Mouse (Mus musculus): Measurements from ENCODE around the gene Rdh9.
"Not testable (repeated sequence)": the region's sequence is repeated elsewhere in the genome, so short reads cannot be mapped to it uniquely, and the experiment has no call there.

Rdh9 gene

DNA sequence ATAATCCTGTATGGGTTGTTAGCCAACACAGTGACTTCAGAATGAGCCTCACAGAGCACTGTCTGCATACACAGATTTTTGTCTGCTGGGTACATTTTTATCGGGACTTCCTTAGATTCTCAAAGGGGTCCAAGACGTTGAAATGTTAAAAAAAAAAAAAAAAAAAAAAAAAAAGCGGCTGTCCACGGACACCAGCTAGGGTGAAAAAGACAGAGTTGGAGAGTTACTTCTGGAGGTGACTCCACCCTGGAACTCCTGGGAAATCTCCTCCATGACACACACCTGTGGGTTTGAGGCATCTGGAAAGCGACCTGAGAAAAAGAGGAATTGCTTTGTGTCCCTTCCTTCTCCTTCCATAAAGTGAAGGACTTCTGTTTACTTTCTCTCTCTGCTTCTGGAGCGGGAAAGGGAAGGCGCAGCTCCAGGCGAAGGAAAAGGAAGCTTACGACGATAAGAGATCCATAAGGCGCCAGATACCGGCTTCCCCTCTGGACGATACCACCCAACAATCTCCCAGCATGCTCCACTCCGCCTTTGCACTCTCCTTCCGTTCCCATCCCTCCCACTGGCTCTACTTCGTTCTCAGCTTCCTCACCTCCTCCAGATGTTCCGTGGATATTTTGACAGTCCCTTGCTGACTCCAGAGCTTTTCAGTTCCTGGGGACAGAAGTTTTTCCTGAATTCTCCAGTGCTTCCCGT lies 20.3 kb upstream of the Rdh9 start:
- DNase-seq (ENCODE audit: low read depth in 2 of 2, low spot score in 2 of 2), result no peak

DNA sequence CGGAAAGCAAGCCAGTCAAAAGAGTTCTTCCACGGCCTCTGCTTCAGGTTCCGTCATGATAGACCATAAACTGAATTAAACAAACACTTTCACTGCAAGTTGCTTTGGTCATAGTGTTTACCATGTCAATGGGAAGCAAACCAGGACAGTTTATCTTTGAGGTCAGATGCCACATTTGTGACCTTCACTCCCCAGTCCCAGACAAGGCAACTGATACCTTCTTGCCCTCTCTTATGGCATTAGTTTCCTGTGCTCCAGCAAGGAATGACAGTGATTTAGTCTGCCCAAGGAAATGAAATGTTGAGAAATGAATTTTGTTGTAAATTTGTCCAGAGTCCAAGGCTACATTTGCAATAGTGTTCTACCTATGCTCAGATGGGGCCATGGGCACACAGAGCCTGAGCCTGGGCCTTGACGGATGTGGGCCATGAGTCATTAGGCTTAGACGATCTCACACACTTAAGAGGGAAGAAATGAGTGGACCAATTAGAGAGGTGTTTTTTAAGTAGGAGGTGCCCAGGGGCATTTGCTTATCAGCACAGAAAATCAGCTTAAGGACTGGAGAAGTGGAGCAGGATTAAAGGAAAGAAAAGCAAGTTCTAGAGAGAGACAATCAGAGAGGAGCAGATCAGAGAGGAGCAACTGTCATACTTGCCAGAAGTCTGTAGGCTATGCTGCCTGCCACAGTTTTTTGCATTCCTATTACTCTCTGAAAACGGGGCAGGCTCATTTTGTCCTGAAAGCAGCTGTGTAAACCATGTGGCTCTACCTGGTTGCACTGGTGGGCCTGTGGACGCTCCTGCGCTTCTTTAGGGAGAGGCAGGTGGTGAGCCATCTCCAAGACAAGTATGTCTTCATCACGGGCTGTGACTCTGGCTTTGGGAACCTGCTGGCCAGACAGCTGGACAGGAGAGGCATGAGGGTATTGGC lies 16.7 kb upstream of the Rdh9 start, which contains the start of the genes Rdh1 and Rdh16f1:
TSS of gene Rdh1 (plus strand) at position 541 of the 930 bp plus-strand sequence.
TSS of gene Rdh16f1 (plus strand) at position 607 of the 930 bp plus-strand sequence.
- DNase-seq (ENCODE audit: low read depth in 2 of 2, low spot score in 2 of 2), result no peak

- DNase-seq (ENCODE audit: low read depth in 2 of 2, low spot score in 2 of 2), result not testable (repeated sequence)
Measured at GRCm38 (mm10) chr10:127762926-127763325, 13.3 kb upstream of the Rdh9 start.

DNA sequence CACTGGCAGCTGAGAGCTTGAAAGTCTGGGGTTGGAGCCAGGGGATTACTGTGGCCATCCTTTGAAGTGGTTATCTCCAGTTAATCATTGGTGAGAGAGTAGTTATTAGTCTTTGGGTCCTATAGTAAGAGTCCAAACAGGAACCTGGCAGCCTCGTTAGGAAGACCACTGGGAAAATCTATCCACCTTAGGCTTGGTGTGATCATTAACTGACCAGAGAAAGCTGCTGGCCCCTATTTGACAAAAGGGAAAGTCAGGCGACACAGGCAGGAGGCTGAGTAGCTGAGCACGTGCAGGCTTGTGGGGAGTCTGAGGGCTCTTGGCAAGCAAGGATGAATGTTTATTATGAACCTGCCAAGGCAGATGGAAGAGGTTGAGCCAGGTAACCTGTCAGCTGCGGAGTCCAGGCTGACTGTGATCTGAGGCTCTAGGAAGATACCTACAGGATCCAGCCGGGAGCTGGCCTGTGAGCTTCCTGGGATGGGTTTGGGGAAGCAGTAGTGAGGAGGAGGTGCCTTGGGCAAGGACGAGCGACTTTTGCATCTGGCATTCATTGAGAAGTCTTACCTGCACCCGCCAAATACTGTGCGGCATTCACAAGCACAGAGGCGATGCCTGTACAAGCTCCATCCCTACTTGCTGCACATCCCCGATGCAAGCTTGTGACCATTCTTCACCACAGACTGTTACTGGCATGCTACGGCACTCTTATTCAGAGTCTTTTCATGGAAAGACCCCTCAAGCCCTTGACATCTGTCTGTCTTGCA lies 12.1 kb upstream of the Rdh9 start:
- DNase-seq (ENCODE audit: low read depth in 2 of 2, low spot score in 2 of 2), result no peak

GRCm38 (mm10) chr10:127766564-127766963 lies 9.6 kb upstream of the Rdh9 start:
- DNase-seq (ENCODE audit: low read depth in 2 of 2, low spot score in 2 of 2), result no peak

DNA sequence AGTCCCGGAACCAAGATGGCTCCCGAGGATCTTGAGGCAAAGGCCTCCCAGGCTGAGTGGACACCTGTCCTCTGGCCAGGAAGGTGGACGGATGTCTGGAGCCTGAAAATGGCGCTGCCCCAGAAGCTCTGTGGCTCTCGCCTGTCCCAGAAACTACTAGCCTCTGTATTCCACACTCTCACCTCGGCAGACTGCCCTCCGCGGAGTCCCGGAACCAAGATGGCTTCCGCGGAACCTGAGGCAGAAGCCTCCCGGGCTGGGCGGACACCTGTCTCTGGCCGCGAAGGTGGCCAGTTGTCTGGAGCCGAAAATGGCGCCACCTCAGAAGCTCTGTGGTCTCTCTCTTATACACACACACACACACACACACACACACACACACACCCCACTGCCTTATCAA lies 6.1 kb downstream of the Rdh9 start:
- DNase-seq (ENCODE audit: low read depth in 2 of 2, low spot score in 2 of 2), result not testable (repeated sequence)

DNA sequence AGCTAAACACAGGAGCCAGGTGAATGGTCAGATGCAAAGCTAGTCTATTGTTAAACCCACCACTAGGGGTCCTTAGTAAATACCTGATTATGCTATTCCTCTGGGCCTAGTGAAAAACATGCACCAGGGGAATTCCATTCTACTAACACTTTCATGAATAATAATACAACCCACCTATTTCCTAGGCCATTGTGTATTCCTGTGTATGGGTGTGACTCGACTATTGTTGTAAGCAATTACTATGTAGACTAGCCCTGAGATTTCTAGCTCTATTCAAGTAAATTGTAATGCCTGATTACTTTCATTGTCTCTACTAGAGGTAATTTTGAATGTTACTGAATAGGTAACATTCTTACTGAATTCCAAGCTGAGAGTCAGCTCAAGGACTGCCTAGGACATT lies 9.2 kb downstream of the Rdh9 start:
- DNase-seq (ENCODE audit: low read depth in 2 of 2, low spot score in 2 of 2), result not testable (repeated sequence)

GRCm38 (mm10) chr10:127799295-127799694 lies 23.1 kb downstream of the Rdh9 start:
- no peak for DNase-seq (ENCODE audit: low read depth in 2 of 2, low spot score in 2 of 2)

- no peak for DNase-seq (ENCODE audit: low read depth in 2 of 2, low spot score in 2 of 2)
Measured at GRCm38 (mm10) chr10:127800891-127801290, 24.7 kb downstream of the Rdh9 start, which contains the start of gene Rdh16. TSS of gene Rdh16 (plus strand) at chr10:127801152.

- no peak for DNase-seq (ENCODE audit: low read depth in 2 of 2, low spot score in 2 of 2)
Measured at GRCm38 (mm10) chr10:127801612-127802011, 25.4 kb downstream of the Rdh9 start.

- no peak for DNase-seq (ENCODE audit: low read depth in 2 of 2, low spot score in 2 of 2)
Measured at GRCm38 (mm10) chr10:127802236-127802635, 26.1 kb downstream of the Rdh9 start.

GRCm38 (mm10) chr10:127804416-127804815 lies 28.2 kb downstream of the Rdh9 start:
- DNase-seq (ENCODE audit: low read depth in 2 of 2, low spot score in 2 of 2), result no peak

DNA sequence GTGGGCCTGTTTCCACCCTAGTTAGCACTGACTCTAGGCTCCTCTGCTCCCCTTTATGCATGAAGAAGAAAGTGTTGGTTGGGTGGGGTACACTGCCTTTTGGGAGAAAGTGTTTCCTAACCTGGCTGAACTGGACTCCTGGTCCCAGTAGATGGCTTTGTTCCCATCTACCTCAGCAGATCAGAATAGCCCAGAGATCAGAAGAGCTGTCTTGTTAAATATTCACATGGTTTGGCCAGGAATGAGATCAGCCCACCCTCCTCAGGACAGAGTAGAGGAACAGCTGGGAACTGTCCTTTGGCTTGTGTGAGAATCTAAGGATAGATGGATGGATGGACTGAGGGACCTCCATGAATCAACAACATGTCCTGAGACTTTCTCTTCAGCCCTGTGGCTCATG lies 39.7 kb downstream of the Rdh9 start:
- no peak for DNase-seq (ENCODE audit: low read depth in 2 of 2, low spot score in 2 of 2)

GRCm38 (mm10) chr10:127817268-127817910 lies 41.2 kb downstream of the Rdh9 start:
- not testable (repeated sequence) for DNase-seq (ENCODE audit: low read depth in 2 of 2, low spot score in 2 of 2)

DNA sequence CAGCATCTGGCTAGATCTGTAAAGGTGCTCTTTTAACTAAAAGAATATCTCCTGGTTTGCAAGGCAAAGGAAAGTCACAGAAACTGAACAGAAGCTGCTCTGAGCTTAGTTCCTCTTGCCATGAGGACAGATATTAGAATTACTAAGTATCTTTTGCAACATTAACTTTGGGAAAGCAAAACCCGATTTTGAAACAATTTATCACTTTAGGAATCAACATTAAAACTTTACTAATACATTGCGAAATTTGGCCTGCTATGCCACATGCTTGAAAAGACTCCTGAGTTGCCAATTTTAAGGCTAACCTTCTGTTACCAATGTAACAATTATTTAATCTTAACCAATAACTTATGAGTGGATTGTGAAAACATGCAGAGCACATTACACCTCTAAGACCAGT lies 45.6 kb downstream of the Rdh9 start:
- DNase-seq (ENCODE audit: low read depth in 2 of 2, low spot score in 2 of 2), result not testable (repeated sequence)

- DNase-seq (ENCODE audit: low read depth in 2 of 2, low spot score in 2 of 2), result no peak
Measured at GRCm38 (mm10) chr10:127825386-127825785, 49.2 kb downstream of the Rdh9 start.

GRCm38 (mm10) chr10:127829121-127829520 lies 52.9 kb downstream of the Rdh9 start:
- DNase-seq (ENCODE audit: low read depth in 2 of 2, low spot score in 2 of 2), result no peak

DNA sequence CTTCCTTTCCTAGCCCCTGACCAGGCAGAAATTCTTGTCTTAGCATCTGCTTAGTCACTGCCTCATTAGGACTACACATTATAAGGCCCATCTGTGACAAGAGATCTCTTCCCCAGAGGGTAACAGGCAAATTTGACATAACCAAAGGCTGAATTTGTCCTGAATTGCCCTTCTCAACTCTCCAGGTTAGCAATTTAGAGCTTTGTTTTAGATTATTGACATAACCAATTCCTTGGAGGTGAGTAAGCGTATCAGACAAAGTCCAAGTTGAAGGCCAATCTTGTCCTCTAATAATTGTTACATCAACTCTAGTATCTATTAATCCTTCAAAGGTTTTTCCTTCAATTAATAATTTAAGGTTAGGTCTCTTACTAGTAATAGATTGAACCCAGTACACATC lies 58.0 kb downstream of the Rdh9 start:
- not testable (repeated sequence) for DNase-seq (ENCODE audit: low read depth in 2 of 2, low spot score in 2 of 2)

DNA sequence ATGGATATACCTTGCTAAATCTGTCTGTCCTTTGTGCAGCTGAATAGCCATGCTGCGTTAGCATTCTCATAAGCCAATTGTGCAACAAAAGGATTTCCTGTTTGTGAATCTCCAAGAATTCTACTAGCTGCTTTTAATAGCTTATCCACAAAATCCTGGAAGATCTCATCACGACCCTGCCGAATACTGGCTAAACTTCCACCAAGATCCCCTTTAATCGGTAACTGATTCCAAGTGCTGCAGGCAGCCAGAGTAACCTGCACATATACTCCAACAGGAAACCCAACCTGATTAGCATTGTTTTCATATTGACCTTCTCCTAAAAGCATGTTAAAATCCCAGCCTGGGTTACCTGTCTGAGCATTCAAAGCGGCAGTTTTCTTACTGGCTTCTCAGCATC lies 59.1 kb downstream of the Rdh9 start:
- no peak for DNase-seq (ENCODE audit: low read depth in 2 of 2, low spot score in 2 of 2)

GRCm38 (mm10) chr10:127837793-127838192 lies 61.6 kb downstream of the Rdh9 start:
- DNase-seq (ENCODE audit: low read depth in 2 of 2, low spot score in 2 of 2), result not testable (repeated sequence)

- no peak for DNase-seq (ENCODE audit: low read depth in 2 of 2, low spot score in 2 of 2)
Measured at GRCm38 (mm10) chr10:127838539-127838938, 62.4 kb downstream of the Rdh9 start.
